Mouse (Mus musculus) cortical plate, adult 2 months (tissue): ENCODE data around the gene A130010J15Rik.

Source experiments
- CTCF ChIP-seq: fragments of 200-500 bp; IDR thresholded peaks from 2 replicates; pipeline ENCODE4 v1.5.1; 2011; ENCODE audit warnings: mild to moderate bottlenecking, control low read depth, low read length; ENCODE audit not compliant: insufficient read depth; ENCODE audit errors: extremely low read depth
- POLR2A ChIP-seq: fragments of 200-500 bp; IDR thresholded peaks from 2 replicates; pipeline ENCODE4 v1.6.1; 2011; ENCODE audit warnings: mild to moderate bottlenecking, low read length, control low read depth; ENCODE audit not compliant: insufficient read depth; ENCODE audit errors: extremely low read depth

DNA sequence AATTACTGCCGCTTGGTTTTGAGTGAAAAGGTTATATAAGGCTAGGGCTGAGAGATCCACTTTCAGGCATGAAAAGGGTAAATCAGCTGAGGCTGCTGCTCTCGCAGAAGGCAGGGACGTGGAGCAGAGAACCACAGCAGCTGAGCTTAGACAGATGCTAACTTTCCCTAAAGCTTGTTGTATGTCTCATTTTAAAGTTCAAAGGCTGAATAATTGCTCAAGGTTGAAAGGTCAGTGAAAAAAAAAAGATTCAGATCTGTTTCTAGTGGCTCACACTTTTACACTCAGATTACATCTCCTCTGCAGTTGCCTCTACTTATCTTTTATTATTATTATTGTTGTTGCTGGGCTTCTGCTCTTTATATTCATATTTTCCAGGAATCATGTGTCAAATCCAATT lies 57.7 kb downstream of the A130010J15Rik start:
- TF ChIP-seq POLR2A (no peak), CTCF (no peak)
